Mouse (Mus musculus) cortical plate, adult 2 months (tissue): ENCODE measurements at regions not wholly inside any gene's neighbourhood (a gene's known extent, or its start where the extent isn't known, plus 50 kb on each side); places are given as distances from the start of the nearest gene placed in this dataset.

Experiments used
- CTCF ChIP-seq: fragments of 200-500 bp; IDR thresholded peaks from 2 replicates; pipeline ENCODE4 v1.5.1; 2011; ENCODE audit warnings: mild to moderate bottlenecking, control low read depth, low read length; ENCODE audit not compliant: insufficient read depth; ENCODE audit errors: extremely low read depth
- POLR2A ChIP-seq: fragments of 200-500 bp; IDR thresholded peaks from 2 replicates; pipeline ENCODE4 v1.6.1; 2011; ENCODE audit warnings: mild to moderate bottlenecking, low read length, control low read depth; ENCODE audit not compliant: insufficient read depth; ENCODE audit errors: extremely low read depth

- no peak for TF ChIP-seq POLR2A
- no peak for TF ChIP-seq CTCF
Measured at GRCm38 (mm10) chr9:43585616-43586015, 158.2 kb upstream of the Nectin1 start.
